Mouse (Mus musculus): ENCODE data around the gene Krt81. TPM values are rescaled to one million over a fixed set of nuclear protein-coding genes. Genes with fewer than 3 reads are reported as not detected.

Gene Krt81
- total RNA-seq, 2 experiments from 2014 or later, result not detected

GRCm38 (mm10) chr15:101454774-101455173, 8.8 kb downstream of the Krt81 start:
- DNase-seq (ENCODE audit: low spot score in 2 of 2), result no peak

GRCm38 (mm10) chr15:101453093-101453736, 10.3 kb downstream of the Krt81 start:
- peak; percentile 54 to 59 for DNase-seq (ENCODE audit: low spot score in 2 of 2)

- DNase-seq (ENCODE audit: low spot score in 2 of 2), result no peak
These were observed 16.1 kb downstream of the Krt81 start, which contains the start of gene Krt88 for GRCm38 (mm10) chr15:101447444-101447843. TSS of gene Krt88 (plus strand) at chr15:101447744.

GRCm38 (mm10) chr15:101446572-101446971, 17.0 kb downstream of the Krt81 start:
- DNase-seq (ENCODE audit: low spot score in 2 of 2), result no peak

GRCm38 (mm10) chr15:101440837-101441236, 22.7 kb downstream of the Krt81 start:
- DNase-seq (ENCODE audit: low spot score in 2 of 2), result no peak

- no peak for DNase-seq (ENCODE audit: low spot score in 2 of 2)
These were observed 25.0 kb downstream of the Krt81 start, which contains the start of gene Krt87 for GRCm38 (mm10) chr15:101438555-101438954. TSS of gene Krt87 (minus strand) at chr15:101438804.

- DNase-seq (ENCODE audit: low spot score in 2 of 2), result no peak
These were observed 26.9 kb downstream of the Krt81 start for GRCm38 (mm10) chr15:101436611-101437010.

- DNase-seq (ENCODE audit: low spot score in 2 of 2), result no peak
These were observed 38.6 kb downstream of the Krt81 start for GRCm38 (mm10) chr15:101424914-101425313.

- no peak for DNase-seq (ENCODE audit: low spot score in 2 of 2)
These were observed 42.6 kb downstream of the Krt81 start for GRCm38 (mm10) chr15:101420903-101421302.

- no peak for DNase-seq (ENCODE audit: low spot score in 2 of 2)
These were observed 44.6 kb downstream of the Krt81 start for GRCm38 (mm10) chr15:101418950-101419349.

GRCm38 (mm10) chr15:101414807-101415565, 48.6 kb downstream of the Krt81 start:
- DNase-seq (ENCODE audit: low spot score in 2 of 2), result no peak

GRCm38 (mm10) chr15:101413916-101414635, 49.5 kb downstream of the Krt81 start:
- no peak for DNase-seq (ENCODE audit: low spot score in 2 of 2)

- DNase-seq (ENCODE audit: low spot score in 2 of 2), result no peak
These were observed 51.4 kb downstream of the Krt81 start for GRCm38 (mm10) chr15:101412188-101412587.

GRCm38 (mm10) chr15:101410775-101411174, 52.8 kb downstream of the Krt81 start, which contains the start of gene Krt7:
TSS of gene Krt7 (plus strand) at chr15:101411043.
- DNase-seq (ENCODE audit: low spot score in 2 of 2), result no peak

Other genes with a start within 250 kb of the Krt81 start
- gene Grasp, start 239.6 kb downstream of the Krt81 start, total RNA-seq (2021), result 10 to 100 TPM; 18.6 to 20.3 TPM
- gene Nr4a1, start 209.5 kb downstream of the Krt81 start, total RNA-seq (2021), result 10 to 100 TPM; 64.5 to 79.0 TPM
- gene Atg101, start 179.5 kb downstream of the Krt81 start, total RNA-seq (2021), result 10 to 100 TPM; 37.8 to 38.9 TPM
- gene 6030408B16Rik, start 170.5 kb downstream of the Krt81 start, total RNA-seq (2021), result 1 to 10 TPM; 2.6 to 3.4 TPM
- 1 to 10 TPM in 1 of 2 experiments, under 1 TPM in 1; 0.45 to 1.1 TPM for gene Krt80, start 93.6 kb downstream of the Krt81 start, total RNA-seq (2021)
- 10 to 100 TPM in 1 of 2 experiments, 1 to 10 TPM in 1; 4.1 to 12.3 TPM for gene Krt7, start 52.7 kb downstream of the Krt81 start, total RNA-seq (2021)
- not detected for gene Krt87, start 24.9 kb downstream of the Krt81 start, total RNA-seq (2021)
- gene Krt88, start 16.0 kb downstream of the Krt81 start, total RNA-seq (2021), result not detected
- gene Krt86, start 9.7 kb upstream of the Krt81 start, total RNA-seq (2021), result not detected
- not detected for gene Krt83, start 27.8 kb upstream of the Krt81 start, total RNA-seq (2021)
- gene Gm49425, start 53.5 kb upstream of the Krt81 start, total RNA-seq (2021), result not detected
- not detected for gene Krt84, start 69.1 kb upstream of the Krt81 start, total RNA-seq (2021)
- gene Krt82, start 86.9 kb upstream of the Krt81 start, total RNA-seq (2021), result not detected
- under 1 TPM; 0.31 to 0.34 TPM for gene Krt90, start 99.2 kb upstream of the Krt81 start, total RNA-seq (2021)
- gene Krt75, start 110.2 kb upstream of the Krt81 start, total RNA-seq (2021), result not detected
- not detected for gene Gm5414, start 164.4 kb upstream of the Krt81 start, total RNA-seq (2021)
- gene Gm5478, start 183.6 kb upstream of the Krt81 start, total RNA-seq (2021), result not detected
- gene Krt6b, start 216.5 kb upstream of the Krt81 start, total RNA-seq (2021), result not detected
- gene Krt6a, start 230.6 kb upstream of the Krt81 start, total RNA-seq (2021), result not detected
- not detected for gene Krt5, start 249.1 kb upstream of the Krt81 start, total RNA-seq (2021)